Mouse (Mus musculus): ENCODE measurements around the gene Gnpnat1. TPM values are rescaled to one million over a fixed set of nuclear protein-coding genes. Genes with fewer than 3 reads are reported as not detected.
"Not testable (repeated sequence)": the region's sequence is repeated elsewhere in the genome, so short reads cannot be mapped to it uniquely, and the experiment has no call there.

Gnpnat1 gene
- 10 to 100 TPM; 29.3 to 35.8 TPM for total RNA-seq (2021)
- long read RNA-seq, experiment 1, transcript Gnpnat1-201 (6 exons, 2,788 nt) = major isoform, 13 of 21 reads
- long read RNA-seq, experiment 1, partial matches to known transcripts = 0 of 21 reads
- long read RNA-seq, experiment 1, other reads (novel, unspliced or antisense) = 7 of 21 reads
- long read RNA-seq, experiment 2, transcript Gnpnat1-201 (6 exons, 2,788 nt) = major isoform, 70 of 77 reads
- long read RNA-seq, experiment 2, partial matches to known transcripts = 0 of 77 reads
- long read RNA-seq, experiment 2, other reads (novel, unspliced or antisense) = 7 of 77 reads

DNA sequence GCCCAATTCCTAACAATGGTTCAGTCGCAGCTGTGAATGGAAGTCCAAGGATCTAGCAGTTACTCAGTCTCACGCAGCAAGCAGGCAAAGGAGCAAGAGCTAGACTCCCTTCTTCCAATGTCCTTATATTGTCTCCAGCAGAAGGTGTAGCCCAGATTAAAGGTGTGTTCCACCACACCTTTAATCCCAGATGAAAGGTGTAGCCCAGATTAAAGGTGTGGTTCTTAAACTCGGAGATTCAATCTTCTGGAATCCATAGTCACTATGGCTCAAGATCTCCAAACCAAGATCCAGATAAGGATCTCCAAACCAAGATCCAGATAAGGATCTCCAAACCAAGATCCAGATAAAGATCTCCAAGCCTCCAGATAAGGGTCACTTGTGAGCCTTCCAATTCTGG is at the start of gene Gnpnat1:
TSS of gene Gnpnat1 (minus strand) at position 101 of the 400 bp plus-strand sequence.
- DNase-seq (ENCODE audit: low spot score in 2 of 2) = not testable (repeated sequence)

DNA sequence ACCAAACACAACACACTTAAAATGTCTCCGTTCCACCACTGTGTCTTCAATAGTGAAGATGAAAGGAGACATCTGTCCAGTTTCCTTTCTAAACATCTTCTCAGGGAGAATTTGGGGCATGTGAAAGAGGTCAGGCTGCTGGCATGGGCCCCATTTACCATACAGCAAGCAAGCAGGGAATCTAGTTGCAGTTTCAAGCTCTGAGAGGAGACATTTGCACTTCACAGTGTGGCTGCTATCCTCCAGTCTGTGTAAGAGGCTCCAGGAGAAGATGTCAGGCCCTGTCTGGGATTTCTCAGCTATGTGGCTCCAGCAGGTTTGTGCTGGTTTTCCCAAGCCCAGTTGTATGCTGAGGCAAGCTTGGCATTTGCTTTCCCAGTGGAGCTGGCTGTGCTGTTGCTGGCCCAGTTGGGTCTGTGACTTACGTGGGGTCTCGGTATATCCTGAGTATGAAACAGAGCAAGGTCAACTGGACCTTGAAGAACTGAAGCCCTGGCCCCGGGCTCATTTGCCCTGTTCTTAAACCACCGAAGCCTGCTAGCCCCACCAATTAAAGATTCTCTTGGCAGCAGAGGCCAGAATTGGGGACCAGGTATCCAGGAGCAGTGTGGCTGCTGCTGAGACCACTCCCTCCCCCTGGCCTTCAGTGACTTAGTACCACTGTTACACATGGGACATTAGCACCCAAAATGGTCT is 49.0 kb upstream of the Gnpnat1 start:
- DNase-seq (ENCODE audit: low spot score in 2 of 2) = no peak

DNA sequence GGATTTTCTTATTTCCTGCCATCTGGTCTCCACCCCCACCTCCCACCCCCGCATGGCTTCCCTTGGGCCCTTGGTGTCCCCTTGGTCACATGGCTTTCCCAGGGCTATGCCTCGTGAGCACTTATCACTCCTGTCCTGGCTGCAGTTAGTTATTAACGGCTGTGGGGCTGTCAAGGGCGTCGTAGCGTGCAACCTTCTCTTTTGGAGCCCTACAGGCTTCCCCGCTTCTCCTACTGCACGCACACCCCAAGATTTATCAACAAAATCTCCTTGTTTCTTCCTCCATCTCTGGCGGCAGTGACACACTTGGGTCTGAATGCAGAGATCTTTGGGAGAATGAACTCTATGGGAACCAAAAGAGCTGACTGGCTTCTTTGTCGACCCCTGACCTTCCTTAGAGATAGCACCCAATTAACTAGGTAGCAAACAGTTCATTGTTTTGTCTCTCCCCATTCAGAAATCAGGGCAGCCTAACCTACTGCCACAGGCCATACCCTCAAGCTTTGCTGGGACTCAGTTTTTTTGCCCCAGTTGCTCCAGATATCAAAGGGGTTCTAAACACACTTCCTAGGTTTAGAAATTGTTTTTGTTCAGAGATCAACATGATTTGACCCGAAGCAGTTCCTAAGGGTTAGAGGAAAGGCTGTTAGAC is 48.3 kb upstream of the Gnpnat1 start:
- DNase-seq (ENCODE audit: low spot score in 2 of 2) = no peak

DNA sequence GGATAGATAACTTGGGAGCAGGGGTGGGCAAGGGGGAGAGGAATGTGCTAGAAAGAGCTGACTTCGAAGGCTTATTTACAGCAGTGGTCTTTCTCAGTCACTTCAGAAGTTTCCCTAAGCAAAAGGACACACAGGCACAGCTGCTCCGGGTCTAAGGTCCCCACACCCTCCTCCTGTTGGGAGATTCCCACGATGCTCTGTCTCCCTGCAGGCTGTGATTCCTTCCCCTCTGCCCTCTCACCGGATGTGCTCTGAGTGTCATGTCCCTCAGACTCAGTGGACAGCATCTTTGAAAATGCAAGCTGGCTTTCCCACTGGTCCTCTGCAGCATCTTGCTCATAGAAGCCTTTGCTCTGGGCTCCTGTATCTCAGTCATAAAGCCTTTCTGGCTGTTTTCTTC is 47.4 kb upstream of the Gnpnat1 start:
- DNase-seq (ENCODE audit: low spot score in 2 of 2) = no peak

DNA sequence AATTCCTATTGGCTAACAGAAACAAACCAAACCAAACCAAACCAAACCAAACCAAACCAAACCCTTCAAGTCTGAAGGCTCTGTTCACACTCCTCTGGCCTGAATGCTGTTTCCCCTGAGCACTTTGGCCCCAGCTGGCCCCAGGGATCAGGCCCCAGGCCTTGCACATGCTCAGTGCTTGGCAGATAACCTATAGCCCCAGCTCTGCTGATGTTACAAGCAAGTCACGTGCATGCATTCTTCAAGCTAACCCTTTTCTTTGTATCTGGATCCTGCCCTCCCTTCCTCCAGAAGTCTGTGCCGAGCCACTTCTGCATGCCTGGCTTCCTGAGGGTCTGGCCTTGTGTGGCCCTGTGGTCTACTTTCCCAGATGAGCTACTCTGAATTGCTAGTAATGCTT is 46.4 kb upstream of the Gnpnat1 start:
- DNase-seq (ENCODE audit: low spot score in 2 of 2) = no peak

DNA sequence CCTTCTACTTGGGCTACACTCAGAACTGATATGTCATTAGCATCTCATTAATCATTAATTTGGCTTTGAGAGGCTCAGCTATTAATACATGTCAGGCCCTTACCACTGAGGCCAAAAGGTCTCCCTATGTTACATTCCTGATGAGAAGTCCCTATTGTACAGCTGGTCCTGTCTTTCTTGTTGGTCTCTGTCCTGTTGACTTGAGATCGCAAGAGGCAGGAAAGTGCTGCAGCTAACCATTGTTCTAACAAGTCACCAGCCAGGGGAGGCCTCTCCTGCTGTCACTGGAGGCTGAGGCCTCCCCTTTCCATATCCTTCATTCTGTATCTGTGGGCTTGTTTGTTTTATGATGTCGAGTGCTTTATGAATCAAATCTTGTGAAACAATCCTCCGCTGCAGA is 42.1 kb upstream of the Gnpnat1 start:
- DNase-seq (ENCODE audit: low spot score in 2 of 2) = no peak

DNA sequence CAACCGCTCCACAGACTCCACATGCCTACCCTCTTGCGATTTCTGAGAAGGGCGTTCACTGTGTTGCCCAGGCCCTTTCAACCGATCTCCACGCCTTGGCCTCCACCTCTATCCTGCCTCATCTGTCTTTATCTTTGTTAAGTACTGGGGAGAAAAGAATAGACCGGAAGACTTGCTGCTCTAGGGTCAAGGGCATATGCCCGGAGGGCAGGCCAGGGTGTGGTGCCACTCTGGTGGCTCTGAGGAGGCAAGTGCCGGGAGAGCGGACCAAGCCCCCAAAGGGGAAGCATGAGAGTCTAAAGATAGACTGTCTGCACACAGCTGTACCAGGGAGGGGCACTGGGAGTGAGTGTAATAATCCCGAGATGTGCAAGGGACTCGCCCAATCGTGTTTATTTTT is 40.7 kb upstream of the Gnpnat1 start:
- DNase-seq (ENCODE audit: low spot score in 2 of 2) = no peak

DNA sequence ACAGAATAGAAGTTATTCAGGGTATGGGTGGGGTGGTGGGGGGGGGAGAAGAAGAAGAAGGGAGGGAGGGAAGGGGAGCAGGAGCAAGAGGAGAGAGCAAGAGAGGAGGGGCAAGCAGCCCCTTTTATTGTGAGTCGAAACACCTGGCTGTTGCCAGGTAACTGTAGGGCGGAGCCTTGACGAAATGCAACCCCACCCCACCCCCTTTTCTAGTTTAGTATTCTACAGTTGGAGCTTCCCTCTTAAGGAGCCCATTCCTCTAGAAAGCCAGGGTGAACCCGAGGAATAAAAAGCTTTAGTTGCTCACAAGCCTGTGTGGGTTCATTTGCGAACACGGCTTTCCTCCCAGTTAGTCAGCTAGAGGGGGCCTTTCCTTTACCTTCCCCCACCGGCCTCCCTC is 40.2 kb upstream of the Gnpnat1 start:
- DNase-seq (ENCODE audit: low spot score in 2 of 2) = no peak

DNA sequence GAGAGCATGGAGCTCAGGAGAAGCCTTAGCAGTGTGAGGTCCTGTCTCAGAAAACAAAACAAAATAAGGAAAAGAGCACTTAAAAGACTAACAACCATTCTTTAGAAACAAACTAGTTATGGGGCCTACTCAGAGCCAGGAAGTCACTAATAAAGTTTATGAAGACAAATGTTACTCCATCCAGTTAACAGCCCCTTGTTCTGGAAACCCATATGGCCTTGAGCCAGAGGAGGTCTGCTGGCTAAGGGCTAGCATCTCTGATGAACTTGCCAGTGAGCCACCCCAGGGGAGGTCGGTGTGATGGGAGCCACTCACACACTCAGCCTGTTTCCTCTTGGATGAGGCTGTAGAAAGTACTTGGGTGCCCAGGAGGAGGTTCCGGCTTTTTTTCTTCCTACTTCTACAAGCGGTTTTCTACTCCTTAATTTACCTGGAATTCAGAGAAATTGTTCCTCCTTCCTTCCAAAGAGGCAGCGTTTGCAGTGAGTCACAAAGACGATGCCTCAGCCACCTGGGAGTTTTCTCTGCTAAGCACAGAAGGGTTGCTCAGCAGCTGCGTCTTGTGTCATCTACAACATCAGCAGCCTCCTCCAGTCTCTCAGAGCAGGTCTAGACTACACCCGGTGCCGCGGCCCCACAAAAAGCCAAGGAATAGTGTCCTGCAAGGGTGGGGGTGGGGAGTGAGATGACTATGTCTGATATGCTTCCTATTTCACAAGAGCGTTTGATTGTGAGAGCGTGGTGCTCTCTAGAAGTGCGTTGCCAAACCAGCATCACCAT is 38.3 kb upstream of the Gnpnat1 start:
- DNase-seq (ENCODE audit: low spot score in 2 of 2) = no peak

DNA sequence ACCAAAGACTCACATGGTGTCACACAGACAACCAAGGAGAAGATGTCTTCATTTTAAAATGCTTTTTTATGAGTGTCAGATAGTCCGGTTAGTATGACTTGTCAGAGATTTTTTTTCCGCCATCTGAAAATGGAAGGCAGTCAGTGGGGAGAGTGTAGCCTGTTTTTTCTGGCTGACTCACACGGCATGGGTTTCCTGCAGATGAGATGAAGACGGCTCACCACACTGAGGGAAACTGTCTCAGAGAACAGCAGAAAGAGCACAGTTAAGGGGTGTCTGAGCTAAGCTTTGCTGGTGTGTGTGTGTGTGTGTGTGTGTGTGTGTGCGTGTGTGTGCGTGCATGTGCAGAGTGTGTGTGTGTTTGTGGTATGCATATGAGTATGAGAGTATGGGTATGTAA is 36.6 kb upstream of the Gnpnat1 start:
- no peak for DNase-seq (ENCODE audit: low spot score in 2 of 2)

DNA sequence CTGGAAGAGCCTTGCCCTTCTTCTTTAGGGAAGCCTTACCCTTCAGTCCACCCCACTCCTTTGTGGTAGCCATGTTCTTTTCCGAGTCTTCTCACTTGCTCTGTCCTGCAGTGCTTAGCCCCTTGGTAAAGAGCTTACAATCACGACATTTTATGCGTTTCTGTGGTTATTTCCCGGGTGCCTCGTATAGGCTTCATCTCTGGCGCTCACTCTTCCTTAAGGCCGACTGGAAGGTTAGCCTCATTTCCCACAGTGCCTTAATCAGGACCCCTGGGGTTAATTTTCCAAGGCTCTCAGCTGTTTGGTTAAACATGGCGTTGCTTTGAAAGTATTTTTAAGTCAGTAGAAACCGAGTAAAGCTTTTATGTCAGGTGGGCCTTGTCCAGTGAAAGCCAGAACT is 34.7 kb upstream of the Gnpnat1 start:
- no peak for DNase-seq (ENCODE audit: low spot score in 2 of 2)

DNA sequence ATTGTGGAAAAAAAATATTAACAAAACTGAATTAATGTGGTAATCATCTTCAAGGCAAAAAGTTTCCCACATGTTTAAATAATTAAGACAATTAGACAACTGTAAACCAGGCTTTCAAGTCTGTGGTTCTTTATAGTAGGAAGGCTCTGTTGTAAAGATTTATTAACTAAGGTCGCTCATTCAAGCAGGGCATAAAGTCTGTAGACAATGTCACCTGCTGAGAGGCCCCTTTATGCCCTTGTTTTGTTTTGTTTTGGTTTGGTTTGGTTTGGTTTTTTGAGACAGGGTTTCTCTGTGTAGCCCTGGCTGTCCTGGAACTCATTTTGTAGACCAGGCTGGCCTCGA is 34.2 kb upstream of the Gnpnat1 start:
- DNase-seq (ENCODE audit: low spot score in 2 of 2) = no peak

DNA sequence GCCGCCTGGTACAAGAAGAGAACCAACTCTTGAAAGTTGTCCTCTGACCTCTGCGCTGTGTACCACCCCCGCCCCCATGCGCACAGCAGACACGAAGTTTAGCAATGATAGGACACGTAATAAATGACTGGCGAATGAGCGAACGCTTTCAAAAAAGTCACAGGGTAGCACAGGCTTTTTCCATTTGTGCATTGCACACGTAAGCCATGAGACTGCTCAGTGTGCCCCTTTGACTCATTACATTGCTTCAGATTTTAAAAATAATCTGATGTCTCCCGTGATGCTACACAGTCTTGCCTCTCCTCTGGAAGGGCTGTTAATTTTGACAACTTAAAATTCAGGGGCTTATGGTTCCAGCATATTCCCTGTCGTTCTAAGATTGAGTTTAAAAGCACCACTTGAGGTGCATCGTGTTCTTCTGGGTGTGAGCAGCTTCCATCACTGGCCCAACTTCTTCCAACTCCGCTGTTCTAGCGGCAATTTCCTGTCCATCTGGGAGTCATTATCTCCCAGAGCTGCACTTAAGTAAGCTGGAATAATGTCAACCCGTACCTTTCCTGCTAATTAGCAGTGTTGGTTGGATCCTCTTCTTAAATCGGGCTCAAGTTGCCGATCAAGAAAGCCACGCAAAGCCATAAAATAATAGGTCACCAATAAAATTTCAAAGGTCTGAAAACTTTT is 33.7 kb upstream of the Gnpnat1 start:
- no peak for DNase-seq (ENCODE audit: low spot score in 2 of 2)

DNA sequence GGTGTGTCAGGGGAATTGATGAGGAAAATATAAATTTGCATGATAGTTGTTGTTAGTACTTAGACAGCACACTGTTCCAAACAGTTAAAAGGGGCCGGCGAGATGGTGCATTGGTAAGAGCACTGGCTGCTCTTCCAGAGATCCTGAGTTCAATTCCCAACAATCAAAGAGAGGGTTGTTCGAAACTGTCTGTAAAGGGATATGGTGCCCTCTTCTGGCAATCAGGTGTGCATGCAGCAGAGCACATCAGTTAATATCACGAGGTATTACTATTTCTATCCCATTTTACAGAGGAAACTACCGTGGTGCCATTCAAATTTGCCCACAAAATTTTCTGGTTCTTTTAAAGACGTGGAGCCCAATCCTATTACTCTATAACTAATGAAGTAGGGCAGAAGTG is 29.5 kb upstream of the Gnpnat1 start:
- DNase-seq (ENCODE audit: low spot score in 2 of 2) = no peak

DNA sequence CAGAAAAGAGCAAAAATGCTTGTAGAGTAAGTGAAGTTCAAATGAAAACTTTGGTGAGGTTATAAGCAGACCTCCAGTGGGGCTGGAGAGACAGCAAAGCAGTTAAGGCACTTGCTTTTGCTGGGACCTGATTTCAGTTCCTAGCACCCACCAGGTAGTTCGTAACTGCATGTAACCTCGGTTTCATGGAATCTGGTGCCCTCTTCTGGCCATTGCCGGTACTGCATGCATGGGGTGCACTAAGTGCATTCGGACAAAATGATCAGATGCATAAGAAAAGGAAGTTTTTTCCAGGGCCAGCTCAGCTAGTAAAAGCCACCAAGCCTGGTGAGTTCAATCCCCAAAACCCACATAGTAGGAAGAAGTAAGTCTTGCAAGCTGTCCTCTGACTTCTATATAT is 27.3 kb upstream of the Gnpnat1 start:
- DNase-seq (ENCODE audit: low spot score in 2 of 2) = no peak

DNA sequence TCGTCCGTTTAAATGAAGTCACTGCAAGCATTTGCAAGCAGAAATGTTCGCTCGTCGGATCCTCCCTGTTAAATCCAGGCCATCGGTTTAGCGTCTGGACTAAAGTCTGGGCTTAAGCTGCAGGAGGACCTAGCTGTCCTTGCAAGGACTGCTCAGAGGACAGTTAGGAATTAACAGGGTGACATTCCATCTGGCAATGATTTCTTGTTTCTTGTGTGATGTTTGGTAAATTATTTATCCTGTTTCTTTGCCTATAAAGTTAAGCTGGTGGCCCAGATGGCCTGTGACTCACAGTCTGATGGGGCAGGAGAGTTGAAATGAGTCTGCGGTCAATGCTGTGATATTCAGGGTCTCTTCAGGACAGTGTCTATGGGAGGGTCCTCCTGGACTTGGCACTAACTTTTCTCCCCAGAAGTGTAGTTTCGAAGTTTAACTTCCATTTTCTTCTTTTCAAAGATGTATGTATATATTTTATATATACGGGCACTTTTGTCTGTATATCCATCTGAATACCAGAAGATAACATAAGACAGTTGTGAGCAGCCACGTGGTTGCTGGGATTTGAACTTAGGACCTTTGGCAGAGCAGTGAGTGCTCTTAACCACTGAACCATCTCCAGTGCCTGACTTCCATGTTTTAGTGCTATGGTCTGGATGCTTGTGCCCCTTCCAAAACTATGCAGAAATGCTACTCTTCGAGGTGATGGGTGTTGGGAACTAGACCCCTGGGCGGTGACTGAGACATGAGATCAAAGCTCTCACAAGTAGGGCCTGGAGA is 25.5 kb upstream of the Gnpnat1 start:
- DNase-seq (ENCODE audit: low spot score in 2 of 2) = no peak

DNA sequence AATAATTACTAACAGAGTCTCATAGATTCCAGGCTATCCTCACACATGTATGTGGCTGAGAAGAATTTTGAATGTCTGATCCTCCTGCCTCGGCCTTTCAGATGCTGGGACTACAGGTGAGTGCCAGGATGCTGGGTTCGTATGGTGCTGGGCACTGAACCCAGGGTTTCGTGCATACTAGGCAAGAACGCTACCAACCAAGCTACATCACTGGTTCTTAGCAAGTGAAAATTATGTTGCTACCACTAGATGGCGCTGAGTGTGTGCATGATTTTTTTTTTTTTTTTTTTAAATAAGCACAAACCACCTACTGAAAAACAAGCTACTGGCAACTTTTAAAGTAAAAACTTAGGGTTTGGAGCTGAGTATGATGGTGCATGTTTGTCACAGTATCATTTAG is 18.5 kb upstream of the Gnpnat1 start:
- DNase-seq (ENCODE audit: low spot score in 2 of 2) = peak in 1 of 2 experiments; percentile 13

DNA sequence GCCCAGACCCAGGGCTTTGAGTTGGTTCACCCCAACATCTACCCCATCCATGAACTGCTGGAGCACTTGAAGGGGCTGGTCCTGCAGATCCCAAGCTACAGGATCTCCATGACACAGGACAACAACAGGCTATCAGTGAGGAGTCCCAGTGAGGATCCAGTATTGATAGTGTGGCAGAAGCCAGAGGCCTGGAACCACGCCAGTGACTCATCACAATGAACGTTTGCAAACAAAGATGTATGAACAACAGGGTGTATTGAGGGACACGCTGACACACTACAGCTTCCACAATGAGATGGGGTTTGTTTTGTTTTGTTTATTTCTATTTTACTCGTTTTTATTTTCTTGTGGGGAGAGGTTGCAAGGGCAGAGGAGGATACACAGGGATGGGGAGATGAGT is 17.7 kb upstream of the Gnpnat1 start:
- no peak for DNase-seq (ENCODE audit: low spot score in 2 of 2)

DNA sequence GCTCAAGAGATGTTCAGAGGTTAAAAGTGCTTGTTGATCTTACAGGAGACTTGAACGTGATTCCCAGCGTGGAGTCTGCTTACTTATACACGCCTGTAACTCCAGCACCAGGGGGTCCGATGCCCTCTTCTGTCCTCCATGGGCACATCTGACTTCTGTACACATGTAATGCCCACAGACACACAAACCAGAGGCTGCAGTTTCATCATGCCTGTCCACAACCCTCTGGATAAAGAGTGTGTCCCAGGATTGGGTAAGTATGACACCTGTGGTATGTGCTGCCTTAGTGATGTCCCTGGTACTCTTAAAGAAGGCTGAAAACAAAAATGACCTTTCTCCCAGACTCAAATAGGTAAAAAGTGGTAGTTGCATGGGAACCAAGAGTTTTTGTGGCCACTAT is 14.6 kb upstream of the Gnpnat1 start:
- DNase-seq (ENCODE audit: low spot score in 2 of 2) = no peak

DNA sequence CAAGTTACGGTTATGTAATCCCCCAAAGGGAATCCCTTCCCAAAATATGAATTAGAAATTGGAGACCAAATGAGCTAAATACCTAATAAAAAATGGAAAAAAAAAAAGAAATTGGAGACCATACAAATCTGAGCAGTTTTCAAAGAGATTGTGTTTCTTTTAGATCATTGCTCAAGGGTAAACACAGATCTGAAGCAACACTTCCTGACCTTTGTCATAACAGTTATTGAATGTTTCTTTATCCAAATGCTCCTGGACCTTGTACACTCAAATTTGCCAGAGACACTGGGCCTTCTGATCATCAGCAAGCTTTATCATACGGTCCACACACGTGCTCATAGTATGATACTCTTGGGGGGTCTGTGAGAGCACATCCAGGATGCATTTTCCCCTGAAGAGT is 13.8 kb upstream of the Gnpnat1 start:
- no peak for DNase-seq (ENCODE audit: low spot score in 2 of 2)
